Mouse (Mus musculus): ENCODE data around the gene Hist1h1c. TPM values are rescaled to one million over a fixed set of nuclear protein-coding genes. Genes with fewer than 3 reads are reported as not detected.
"Not testable (repeated sequence)": the region's sequence is repeated elsewhere in the genome, so short reads cannot be mapped to it uniquely, and the experiment has no call there.

The Hist1h1c gene
- polyA plus RNA-seq, 1 experiment from 2014 or later: 13.5 TPM

GRCm38 (mm10) chr13:23761871-23762821 lies 23.5 kb downstream of the Hist1h1c start, which contains the start of gene Hist1h3a:
TSS of gene Hist1h3a (minus strand) at chr13:23762386.
- not testable (repeated sequence) for H3K36me3 ChIP-seq (ENCODE audit: control insufficient read depth, insufficient read depth, low read length); H3K9me3 ChIP-seq (ENCODE audit: control insufficient read depth, low read length); H3K27me3 ChIP-seq (ENCODE audit: control insufficient read depth, insufficient read depth, low read length)
- ATAC-seq (ENCODE audit: low FRiP score) (peak; percentile 65), DNase-seq (ENCODE audit: low spot score, missing footprints) (peak; percentile 97)
- peak within 1 kb of the TSS; percentile 83 for H3K27ac ChIP-seq (ENCODE audit: low read depth, low read length)
- H3K4me1 ChIP-seq (ENCODE audit: control insufficient read depth, insufficient read depth, low read length): peaks cover 26% of the 10 kb centered on the region
- H3K9ac ChIP-seq (ENCODE audit: low read length): peak within 1 kb of the TSS; percentile 61
- peak within 1 kb of the TSS; percentile 82 for H3K4me2 ChIP-seq
- WGBS: under 1% methylated on average over 27 of the region's 52 CpGs
- peak within 1 kb of the TSS; percentile 52 for H3K4me3 ChIP-seq (ENCODE audit: low read depth, low read length)

GRCm38 (mm10) chr13:23763242-23763585 lies 24.6 kb downstream of the Hist1h1c start:
- 2% methylated on average over 10 of the region's 10 CpGs for WGBS
- peak overlapping the region; percentile 56 for H3K9ac ChIP-seq (ENCODE audit: low read length)

GRCm38 (mm10) chr13:23763586-23764323 lies 25.1 kb downstream of the Hist1h1c start, which contains the start of gene Hist1h1a:
TSS of gene Hist1h1a (plus strand) at chr13:23763666.
- no peaks in the 10 kb centered on the region for H3K27me3 ChIP-seq (ENCODE audit: control insufficient read depth, insufficient read depth, low read length)
- H3K4me2 ChIP-seq: peak within 1 kb of the TSS; percentile 82
- ATAC-seq (ENCODE audit: low FRiP score) (peak; percentile 69), DNase-seq (ENCODE audit: low spot score, missing footprints) (peak; percentile 98)
- H3K27ac ChIP-seq (ENCODE audit: low read depth, low read length): peak within 1 kb of the TSS; percentile 83
- peaks cover 23% of the 10 kb centered on the region for H3K4me1 ChIP-seq (ENCODE audit: control insufficient read depth, insufficient read depth, low read length)
- no peaks in the 10 kb centered on the region for H3K9me3 ChIP-seq (ENCODE audit: control insufficient read depth, low read length)
- H3K9ac ChIP-seq (ENCODE audit: low read length): peak within 1 kb of the TSS; percentile 77
- 3% methylated on average over 34 of the region's 34 CpGs for WGBS
- no peaks in the 10 kb centered on the region for H3K36me3 ChIP-seq (ENCODE audit: control insufficient read depth, insufficient read depth, low read length)
- H3K4me3 ChIP-seq (ENCODE audit: low read depth, low read length): peak within 1 kb of the TSS; percentile 52

More at GRCm38 (mm10) chr13:23763242-23763585, 24.6 kb downstream of the Hist1h1c start:
- Histone ChIP-seq H3K36me3 (ENCODE audit: control insufficient read depth, insufficient read depth, low read length) (no peaks in the 10 kb centered on the region), H3K4me2 (peak overlapping the region; percentile 82), H3K9me3 (ENCODE audit: control insufficient read depth, low read length) (no peaks in the 10 kb centered on the region), H3K4me1 (ENCODE audit: control insufficient read depth, insufficient read depth, low read length) (peaks cover 23% of the 10 kb centered on the region), H3K4me3 (ENCODE audit: low read depth, low read length) (peak overlapping the region; percentile 52), H3K27ac (ENCODE audit: low read depth, low read length) (peak overlapping the region; percentile 83), H3K27me3 (ENCODE audit: control insufficient read depth, insufficient read depth, low read length) (no peaks in the 10 kb centered on the region)
- ATAC-seq (ENCODE audit: low FRiP score) (no peak), DNase-seq (ENCODE audit: low spot score, missing footprints) (no peak)

GRCm38 (mm10) chr13:23764324-23765171 lies 25.9 kb downstream of the Hist1h1c start:
- no peaks in the 10 kb centered on the region for H3K36me3 ChIP-seq (ENCODE audit: control insufficient read depth, insufficient read depth, low read length)
- 25% methylated on average over 12 of the region's 12 CpGs for WGBS
- peak overlapping the region; percentile 83 for H3K27ac ChIP-seq (ENCODE audit: low read depth, low read length)
- H3K4me2 ChIP-seq: peak overlapping the region; percentile 82
- H3K4me1 ChIP-seq (ENCODE audit: control insufficient read depth, insufficient read depth, low read length): peaks cover 23% of the 10 kb centered on the region
- H3K9me3 ChIP-seq (ENCODE audit: control insufficient read depth, low read length): no peaks in the 10 kb centered on the region
- ATAC-seq (ENCODE audit: low FRiP score) (no peak), DNase-seq (ENCODE audit: low spot score, missing footprints) (peak; percentile 94)
- H3K27me3 ChIP-seq (ENCODE audit: control insufficient read depth, insufficient read depth, low read length): no peaks in the 10 kb centered on the region
- peak overlapping the region; percentile 77 for H3K9ac ChIP-seq (ENCODE audit: low read length)
- peak overlapping the region; percentile 52 for H3K4me3 ChIP-seq (ENCODE audit: low read depth, low read length)

- Histone ChIP-seq H3K27me3 (ENCODE audit: control insufficient read depth, insufficient read depth, low read length) (no peaks in the 10 kb centered on the region), H3K4me1 (ENCODE audit: control insufficient read depth, insufficient read depth, low read length) (peaks cover 18% of the 10 kb centered on the region), H3K4me2 (no peak overlapping the region), H3K36me3 (ENCODE audit: control insufficient read depth, insufficient read depth, low read length) (no peaks in the 10 kb centered on the region), H3K9ac (ENCODE audit: low read length) (no peak overlapping the region), H3K4me3 (ENCODE audit: low read depth, low read length) (no peak overlapping the region), H3K9me3 (ENCODE audit: control insufficient read depth, low read length) (no peaks in the 10 kb centered on the region), H3K27ac (ENCODE audit: low read depth, low read length) (no peak overlapping the region)
- ATAC-seq (ENCODE audit: low FRiP score): no peak
- 74% methylated on average over 1 of the region's 1 CpGs for WGBS
- DNase-seq (ENCODE audit: low spot score, missing footprints): no peak
Measured at GRCm38 (mm10) chr13:23765172-23765513, 26.5 kb downstream of the Hist1h1c start.

GRCm38 (mm10) chr13:23766772-23767171 lies 28.2 kb downstream of the Hist1h1c start:
- Histone ChIP-seq H3K27me3 (ENCODE audit: control insufficient read depth, insufficient read depth, low read length) (no peaks in the 10 kb centered on the region), H3K9me3 (ENCODE audit: control insufficient read depth, low read length) (no peaks in the 10 kb centered on the region), H3K36me3 (ENCODE audit: control insufficient read depth, insufficient read depth, low read length) (no peaks in the 10 kb centered on the region), H3K4me3 (ENCODE audit: low read depth, low read length) (no peak overlapping the region), H3K4me1 (ENCODE audit: control insufficient read depth, insufficient read depth, low read length) (peaks cover 11% of the 10 kb centered on the region), H3K9ac (ENCODE audit: low read length) (no peak overlapping the region), H3K27ac (ENCODE audit: low read depth, low read length) (no peak overlapping the region), H3K4me2 (no peak overlapping the region)
- DNase-seq (ENCODE audit: low spot score, missing footprints) (no peak), ATAC-seq (ENCODE audit: low FRiP score) (no peak)

GRCm38 (mm10) chr13:23768834-23769397 lies 30.3 kb downstream of the Hist1h1c start:
- peaks cover 6% of the 10 kb centered on the region for H3K4me1 ChIP-seq (ENCODE audit: control insufficient read depth, insufficient read depth, low read length)
- H3K4me2 ChIP-seq: no peak overlapping the region
- H3K36me3 ChIP-seq (ENCODE audit: control insufficient read depth, insufficient read depth, low read length): no peaks in the 10 kb centered on the region
- WGBS: 47% methylated on average over 5 of the region's 5 CpGs
- H3K9me3 ChIP-seq (ENCODE audit: control insufficient read depth, low read length): no peaks in the 10 kb centered on the region
- no peak overlapping the region for H3K9ac ChIP-seq (ENCODE audit: low read length)
- H3K27me3 ChIP-seq (ENCODE audit: control insufficient read depth, insufficient read depth, low read length): no peaks in the 10 kb centered on the region
- DNase-seq (ENCODE audit: low spot score, missing footprints) (no peak), ATAC-seq (ENCODE audit: low FRiP score) (no peak)
- no peak overlapping the region for H3K4me3 ChIP-seq (ENCODE audit: low read depth, low read length)
- no peak overlapping the region for H3K27ac ChIP-seq (ENCODE audit: low read depth, low read length)

- H3K9ac ChIP-seq (ENCODE audit: low read length); ATAC-seq (ENCODE audit: low FRiP score): not testable (repeated sequence)
- 84% methylated on average over 2 of the region's 2 CpGs for WGBS
Measured at GRCm38 (mm10) chr13:23769613-23770012, 31.0 kb downstream of the Hist1h1c start, which contains the start of gene Trim38. TSS of gene Trim38 (plus strand) at chr13:23769913.

More at GRCm38 (mm10) chr13:23769613-23770012, 31.0 kb downstream of the Hist1h1c start, which contains the start of gene Trim38:
- H3K27ac ChIP-seq (ENCODE audit: low read depth, low read length); H3K4me3 ChIP-seq (ENCODE audit: low read depth, low read length); DNase-seq (ENCODE audit: low spot score, missing footprints); H3K4me1 ChIP-seq (ENCODE audit: control insufficient read depth, insufficient read depth, low read length); H3K9me3 ChIP-seq (ENCODE audit: control insufficient read depth, low read length); H3K36me3 ChIP-seq (ENCODE audit: control insufficient read depth, insufficient read depth, low read length); H3K27me3 ChIP-seq (ENCODE audit: control insufficient read depth, insufficient read depth, low read length); H3K4me2 ChIP-seq: not testable (repeated sequence)

Measured in midbrain, embryonic 11.5 days (tissue).